Mouse (Mus musculus) C2C12 (cell line): ENCODE results near the gene Gm10964.

Experiments
- CTCF ChIP-seq: IDR thresholded peaks from one replicate; pipeline ENCODE4 v1.5.1; 2011; ENCODE audit not compliant: control insufficient read depth, insufficient read depth, insufficient read length
- MYOD1 ChIP-seq: IDR thresholded peaks from one replicate; pipeline ENCODE4 v1.6.1; 2011; ENCODE audit warnings: low read depth; ENCODE audit not compliant: control insufficient read depth, insufficient read length
- MYOG ChIP-seq: IDR thresholded peaks from one replicate; pipeline ENCODE4 v1.6.1; 2011; ENCODE audit not compliant: control insufficient read depth, insufficient read length; ENCODE audit errors: extremely low read depth
- USF1 ChIP-seq: IDR thresholded peaks from one replicate; pipeline ENCODE4 v1.6.1; 2011; ENCODE audit warnings: low read depth, mild to moderate bottlenecking, control low read depth, moderate library complexity

GRCm38 (mm10) chr3:103789891-103790345, 50.8 kb downstream of the Gm10964 start:
- TF ChIP-seq CTCF (no peak), MYOD1 (no peak), MYOG (no peak), USF1 (no peak)
